Comparison of ENCODE assay signal across 17 mouse cellular contexts in the genomic region with DNA sequence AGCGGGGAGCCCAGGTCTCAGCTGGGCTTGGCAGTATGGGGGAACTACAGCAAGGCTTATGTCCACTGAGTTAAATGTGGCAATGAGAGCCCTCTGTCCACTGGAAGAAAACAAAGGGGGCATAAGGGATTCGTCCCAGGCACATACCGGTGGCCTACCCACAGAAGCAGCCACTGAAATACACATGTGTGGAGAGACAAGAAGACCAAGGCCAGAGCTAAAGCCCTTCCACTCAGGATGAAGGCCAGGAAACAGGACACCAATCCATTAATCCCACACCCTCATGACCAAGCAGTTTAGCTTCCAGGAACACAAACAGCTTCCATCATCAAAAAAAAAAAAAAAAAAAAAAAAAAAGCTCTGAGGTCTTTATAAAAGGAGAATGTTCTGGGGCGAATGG. TPM values are rescaled to one million over a fixed set of nuclear protein-coding genes. Genes with fewer than 3 reads are reported as not detected.
DNase-seq lines count a peak whose midpoint lies in the region; ATAC-seq and TF ChIP-seq lines count a peak whose summit lies in the region.
"Had no signal": no experiment of that assay in that cellular context is flagged by ENCODE, and none has a peak within 500 bp of the region (broad histone marks: within the 10 kb centered on the region; RNA-seq: fewer than 3 reads in every experiment).

No protein-coding gene starts in this region.

- 0 out of 2 replicates have a peak overlapping the region, but pooled peaks have one; percentile 39 for H3K27ac ChIP-seq in liver, postnatal 0 days (ENCODE audit: low read depth)

- H3K36me3 ChIP-seq in liver, postnatal 0 days (replicated peaks; ENCODE audit: insufficient read depth, low read length): no peaks in the 10 kb centered on the region
- H3K36me3 ChIP-seq: embryonic facial prominence, embryonic 15.5 days; G1E had no signal

- ATAC-seq in liver, postnatal 0 days: peak; percentile 40; the same call in 1 of the 2 replicates
- ATAC-seq: forebrain, embryonic 14.5 days had no signal

- DNase-seq in heart, adult 11 months: peak; percentile 94
- DNase-seq in heart, postnatal 14 days: no peak
- no peak for DNase-seq in liver, postnatal 0 days
- no peak for DNase-seq in liver
- peak; percentile 56 for DNase-seq in fibroblast of lung, adult 2 months (ENCODE audit: low read depth)
- DNase-seq in skeletal muscle tissue, adult 2 months (ENCODE audit: low read depth, low spot score): peak; percentile 91
- no peak for DNase-seq in urinary bladder, postnatal 4 days (ENCODE audit: low spot score in 2 of 2)
- DNase-seq: cerebellum, adult 11-12 months; kidney, postnatal 14 days; lung, postnatal 14 days; right cerebral cortex, postnatal 14 days; thymus, postnatal 25 days had no signal

- H3K4me3 ChIP-seq in liver, postnatal 0 days (ENCODE audit: low read depth, low read length): no peak overlapping the region
- H3K4me3 ChIP-seq: embryonic facial prominence, embryonic 15.5 days had no signal

- TF ChIP-seq EP300 in liver, postnatal 0 days (IDR thresholded peaks at IDR 0.05; ENCODE audit: low read depth): no peak

- no peaks in the 10 kb centered on the region for H3K9me3 ChIP-seq in liver, postnatal 0 days (ENCODE audit: low read length)
- H3K9me3 ChIP-seq: embryonic facial prominence, embryonic 15.5 days had no signal

- no peak overlapping the region for H3K4me2 ChIP-seq in liver, postnatal 0 days (ENCODE audit: low read depth, low read length)
- H3K4me2 ChIP-seq: embryonic facial prominence, embryonic 15.5 days; liver, embryonic 11.5 days; midbrain, embryonic 11.5 days had no signal

- H3K27me3 ChIP-seq in liver, postnatal 0 days (ENCODE audit: insufficient read depth, low read length): no peaks in the 10 kb centered on the region
- H3K27me3 ChIP-seq: embryonic facial prominence, embryonic 15.5 days had no signal

- intact Hi-C loops in heart, postnatal 14 days (cut with DNase I): no loop called here

- H3K4me1 ChIP-seq in liver, postnatal 0 days (ENCODE audit: insufficient read depth): no peaks in the 10 kb centered on the region

- H3K9ac ChIP-seq in liver, postnatal 0 days (replicated peaks): no peak overlapping the region
- H3K9ac ChIP-seq: embryonic facial prominence, embryonic 15.5 days had no signal

- WGBS in liver, postnatal 0 days (ENCODE audit: insufficient replicate concordance): 75% methylated on average over 4 of the region's 4 CpGs

- TF ChIP-seq CTCF in liver, postnatal 0 days (IDR thresholded peaks at IDR 0.05; ENCODE audit: low read depth): no peak

RNA-seq across cellular contexts. Expression of a gene that starts 19.2 kb away (rescaled TPM):
- total RNA-seq in heart, postnatal 14 days (2021): 1 to 10 TPM; 5.0 to 5.8 TPM
- polyA plus RNA-seq in liver, postnatal 0 days (2015; fragmentation: Nextera tagmentation; extraction: Ambion mirVana): 0.09 and 0.11 TPM in 2 replicates
- polyA plus RNA-seq: G1E had no signal

Comparison
In these comparisons a context has a peak if more than half of its experiments do, and no peak if none do; other contexts are left out.
1. DNase-seq: peak in heart, adult 11 months (single experiment), fibroblast of lung, adult 2 months (single experiment) and skeletal muscle tissue, adult 2 months (single experiment); none in heart, postnatal 14 days (0 of 2), liver, postnatal 0 days (single experiment), liver (single experiment) and urinary bladder, postnatal 4 days (0 of 2).